In the genomic region with DNA sequence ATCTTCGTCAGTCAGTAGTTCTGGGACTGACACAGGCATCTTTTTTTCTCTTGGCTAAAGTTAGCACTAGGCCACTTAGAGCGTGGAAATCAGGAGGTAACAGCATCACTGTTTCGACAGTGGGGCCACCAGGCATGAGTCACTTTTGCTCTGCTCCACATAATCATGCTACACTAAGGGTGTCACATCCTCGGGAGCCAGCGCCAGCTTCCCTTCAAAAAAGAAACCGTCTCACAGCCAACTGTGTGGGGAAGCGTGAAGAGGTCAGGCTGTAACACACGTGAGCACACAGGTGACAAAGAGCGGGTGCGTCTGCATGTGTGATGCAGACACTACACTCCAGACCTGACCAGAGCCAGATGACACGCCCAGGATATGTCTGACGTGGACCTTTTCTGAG, we compare ENCODE assay signal across 7 mouse cellular contexts. TPM values are rescaled to one million over a fixed set of nuclear protein-coding genes. Genes with fewer than 3 reads are reported as not detected.
A peak's percentile ranks its signal among the peaks of the same experiment; 100 is the strongest.
DNase-seq lines count a peak whose midpoint lies in the region; ATAC-seq and TF ChIP-seq lines count a peak whose summit lies in the region.

No protein-coding gene starts in this region.

- H3K4me2 ChIP-seq in hindbrain, postnatal 0 days (ENCODE audit: low read depth, low read length) = no peak overlapping the region

- H3K9me3 ChIP-seq in heart, embryonic 10.5 days = no peaks in the 10 kb centered on the region
- H3K9me3 ChIP-seq in limb, embryonic 10.5 days (replicated peaks) = no peaks in the 10 kb centered on the region
- H3K9me3 ChIP-seq in hindbrain, postnatal 0 days (ENCODE audit: low read length) = no peaks in the 10 kb centered on the region

- peaks cover 25% of the 10 kb centered on the region for H3K36me3 ChIP-seq in heart, embryonic 10.5 days
- H3K36me3 ChIP-seq in limb, embryonic 10.5 days = peaks cover 24% of the 10 kb centered on the region
- H3K36me3 ChIP-seq in hindbrain, postnatal 0 days (ENCODE audit: insufficient read depth, low read length) = peaks cover 12% of the 10 kb centered on the region; the same call in 1 of the 2 replicates

- H3K27ac ChIP-seq in heart, embryonic 10.5 days = peak overlapping the region; percentile 62
- 0 out of 2 replicates have a peak overlapping the region, but pooled peaks have one; percentile 3 for H3K27ac ChIP-seq in limb, embryonic 10.5 days
- H3K27ac ChIP-seq in hindbrain, postnatal 0 days = no peak overlapping the region

- peaks cover 49% of the 10 kb centered on the region for H3K4me1 ChIP-seq in heart, embryonic 10.5 days
- peaks cover 11% of the 10 kb centered on the region; the same call in 1 of the 2 replicates for H3K4me1 ChIP-seq in limb, embryonic 10.5 days
- H3K4me1 ChIP-seq in hindbrain, postnatal 0 days (ENCODE audit: insufficient read depth, low read length) = 0 out of 2 replicates have a peak, but pooled peaks cover 9% of the 10 kb centered on the region

- no peak for ATAC-seq in hindbrain, postnatal 0 days

- 0 out of 2 replicates have a peak, but pooled peaks cover 2% of the 10 kb centered on the region for H3K27me3 ChIP-seq in heart, embryonic 10.5 days (ENCODE audit: insufficient read depth, poor library complexity, severe bottlenecking)
- H3K27me3 ChIP-seq in limb, embryonic 10.5 days (ENCODE audit: low read depth, poor library complexity, severe bottlenecking) = no peaks in the 10 kb centered on the region
- H3K27me3 ChIP-seq in hindbrain, postnatal 0 days (ENCODE audit: insufficient read depth, low read length) = no peaks in the 10 kb centered on the region

- 53% methylated on average over 12 of the region's 12 CpGs for WGBS in heart, embryonic 10.5 days
- 90% methylated on average over 12 of the region's 12 CpGs for WGBS in limb, embryonic 10.5 days
- WGBS in hindbrain, postnatal 0 days = 77% methylated on average over 12 of the region's 12 CpGs

- DNase-seq in B cell, adult 2 months = peak; percentile 54 to 60
- DNase-seq in MN1 (ENCODE audit: low spot score) = peak; percentile 53
- DNase-seq in heart, embryonic 10.5 days (ENCODE audit: low spot score) = no peak
- DNase-seq in limb, embryonic 10.5 days (ENCODE audit: low spot score) = no peak
- DNase-seq in hindbrain, postnatal 0 days (ENCODE audit: low spot score) = no peak
- DNase-seq in thymus, postnatal 36 days = no peak
- no peak for DNase-seq in embryo, embryonic 9.5 days (ENCODE audit: extremely low spot score)

- no peak overlapping the region; the same call in 1 of the 2 replicates for H3K4me3 ChIP-seq in heart, embryonic 10.5 days
- H3K4me3 ChIP-seq in limb, embryonic 10.5 days = no peak overlapping the region
- H3K4me3 ChIP-seq in hindbrain, postnatal 0 days (ENCODE audit: low read length) = no peak overlapping the region

- H3K9ac ChIP-seq in hindbrain, postnatal 0 days (replicated peaks; ENCODE audit: low read length) = no peak overlapping the region

- TF ChIP-seq CTCF in hindbrain, postnatal 0 days (IDR thresholded peaks at IDR 0.05; ENCODE audit: low read depth) = no peak

RNA-seq across cellular contexts. Expression of gene Tex2, which starts 49.0 kb away (rescaled TPM):
- polyA plus RNA-seq in heart, embryonic 10.5 days (2016; fragmentation: Nextera tagmentation; extraction: Ambion mirVana) = 12.5 and 17.9 TPM in 2 replicates
- 6.9 and 7.2 TPM in 2 replicates for polyA plus RNA-seq in limb, embryonic 10.5 days (2016; fragmentation: Nextera tagmentation; extraction: Ambion mirVana)
- 46.2 and 60.5 TPM in 2 replicates for total RNA-seq in hindbrain, postnatal 0 days (2014; rRNA removed)
- polyA plus RNA-seq in hindbrain, postnatal 0 days (2015; fragmentation: Nextera tagmentation; extraction: Ambion mirVana) = 30.0 and 30.8 TPM in 2 replicates

Comparison
In these comparisons a context has a peak if more than half of its experiments do, and no peak if none do; other contexts are left out.
1. DNase-seq: peak in B cell, adult 2 months (2 of 2) and MN1 (single experiment); none in heart, embryonic 10.5 days (single experiment), limb, embryonic 10.5 days (single experiment), hindbrain, postnatal 0 days (single experiment), thymus, postnatal 36 days (0 of 2) and embryo, embryonic 9.5 days (single experiment).